Mouse (Mus musculus): ENCODE data around the gene Pkp3. TPM values are rescaled to one million over a fixed set of nuclear protein-coding genes. Genes with fewer than 3 reads are reported as not detected.

The Pkp3 gene
- total RNA-seq, 2 experiments from 2014 or later = 1.6 to 2.2 TPM

GRCm38 (mm10) chr7:141056976-141057375, 21.0 kb upstream of the Pkp3 start:
- DNase-seq (ENCODE audit: low spot score in 2 of 2) = no peak

GRCm38 (mm10) chr7:141057541-141057940, 20.5 kb upstream of the Pkp3 start:
- no peak for DNase-seq (ENCODE audit: low spot score in 2 of 2)

GRCm38 (mm10) chr7:141058601-141059341, 19.2 kb upstream of the Pkp3 start:
- no peak for DNase-seq (ENCODE audit: low spot score in 2 of 2)

- no peak for DNase-seq (ENCODE audit: low spot score in 2 of 2)
Observed at GRCm38 (mm10) chr7:141059929-141060328, 18.1 kb upstream of the Pkp3 start.

DNA sequence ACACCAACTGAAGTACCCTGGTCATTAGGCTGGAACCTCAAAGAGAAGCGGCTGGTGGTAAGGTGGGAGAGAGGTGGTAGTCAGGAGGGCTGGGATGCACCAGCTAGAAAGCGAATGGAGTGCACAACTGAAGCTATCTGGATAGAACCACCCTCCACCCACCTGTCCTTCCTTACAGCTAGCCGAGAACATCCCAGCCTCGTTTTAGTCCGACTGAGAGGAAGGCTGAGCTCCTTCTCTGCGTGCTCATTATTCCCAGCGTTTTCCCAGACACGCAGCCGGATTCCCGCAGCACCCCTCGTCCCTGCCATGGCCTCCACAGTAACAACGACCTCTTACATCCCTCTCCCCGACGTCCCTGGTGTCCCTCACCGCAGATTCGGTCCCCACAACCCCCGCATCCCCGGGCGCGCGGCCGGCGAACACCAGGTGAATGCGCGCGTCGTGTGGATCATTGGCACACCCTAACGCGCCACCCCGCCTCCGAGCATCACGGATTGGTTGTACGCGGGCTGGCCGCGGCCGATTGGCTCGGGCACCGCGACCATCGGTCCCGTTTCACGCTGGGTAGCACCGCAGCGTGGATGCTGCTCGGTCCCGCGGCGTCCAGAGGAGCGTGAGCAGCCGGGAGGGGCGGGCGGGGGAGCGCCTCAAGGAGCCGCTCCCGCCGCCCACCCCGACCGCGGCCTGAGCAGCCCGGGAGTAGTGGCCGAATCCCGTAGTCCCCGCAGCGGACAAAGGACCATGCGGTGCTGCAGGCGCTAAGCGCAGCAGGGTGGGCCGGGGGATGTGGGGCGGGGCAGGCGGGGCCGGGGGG, 17.4 kb upstream of the Pkp3 start, which contains the start of gene B4galnt4:
B4galnt4 (plus strand) TSS at position 679 of the 817 bp plus-strand sequence.
- peak in 1 of 2 experiments; percentile 32 for DNase-seq (ENCODE audit: low spot score in 2 of 2)

- no peak for DNase-seq (ENCODE audit: low spot score in 2 of 2)
Observed at GRCm38 (mm10) chr7:141061269-141061692, 16.7 kb upstream of the Pkp3 start.

GRCm38 (mm10) chr7:141062525-141062924, 15.5 kb upstream of the Pkp3 start:
- DNase-seq (ENCODE audit: low spot score in 2 of 2) = no peak

GRCm38 (mm10) chr7:141063353-141063752, 14.7 kb upstream of the Pkp3 start:
- DNase-seq (ENCODE audit: low spot score in 2 of 2) = no peak

DNA sequence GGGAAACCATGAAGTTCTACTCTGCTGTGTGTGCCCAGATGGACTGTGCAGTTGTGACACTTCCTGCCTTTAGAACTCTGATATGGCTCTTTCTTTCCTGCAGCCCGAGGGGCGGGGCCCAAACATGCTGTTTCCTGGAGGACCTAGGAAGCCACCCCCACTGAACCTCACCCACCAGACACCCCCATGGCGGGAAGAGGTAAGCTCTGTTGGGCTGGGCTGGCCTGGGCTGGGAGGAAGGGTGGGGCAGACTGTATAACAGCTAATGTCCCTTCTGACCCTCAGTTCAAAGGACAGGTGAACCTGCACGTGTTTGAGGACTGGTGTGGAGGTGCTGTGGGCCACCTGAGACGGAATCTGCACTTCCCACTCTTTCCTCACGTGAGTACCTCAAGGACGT, 13.8 kb upstream of the Pkp3 start:
- no peak for DNase-seq (ENCODE audit: low spot score in 2 of 2)

GRCm38 (mm10) chr7:141064576-141064975, 13.4 kb upstream of the Pkp3 start:
- DNase-seq (ENCODE audit: low spot score in 2 of 2) = no peak

DNA sequence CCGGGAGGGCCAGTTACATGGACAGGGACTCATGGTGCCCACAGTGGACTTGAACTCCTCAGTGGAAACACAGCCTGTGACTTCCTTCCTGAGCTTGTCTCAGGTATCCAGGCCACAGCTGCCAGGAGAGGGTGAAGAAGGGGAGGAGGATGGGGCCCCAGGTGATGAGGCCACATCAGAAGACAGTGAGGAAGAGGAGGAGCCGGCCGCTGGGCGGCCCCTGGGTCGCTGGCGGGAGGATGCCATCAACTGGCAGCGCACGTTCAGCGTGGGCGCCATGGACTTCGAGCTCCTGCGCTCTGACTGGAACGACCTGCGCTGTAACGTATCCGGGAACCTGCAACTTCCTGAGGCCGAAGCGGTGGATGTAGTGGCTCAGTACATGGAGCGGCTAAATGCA, 9.7 kb upstream of the Pkp3 start:
- DNase-seq (ENCODE audit: low spot score in 2 of 2) = no peak

DNA sequence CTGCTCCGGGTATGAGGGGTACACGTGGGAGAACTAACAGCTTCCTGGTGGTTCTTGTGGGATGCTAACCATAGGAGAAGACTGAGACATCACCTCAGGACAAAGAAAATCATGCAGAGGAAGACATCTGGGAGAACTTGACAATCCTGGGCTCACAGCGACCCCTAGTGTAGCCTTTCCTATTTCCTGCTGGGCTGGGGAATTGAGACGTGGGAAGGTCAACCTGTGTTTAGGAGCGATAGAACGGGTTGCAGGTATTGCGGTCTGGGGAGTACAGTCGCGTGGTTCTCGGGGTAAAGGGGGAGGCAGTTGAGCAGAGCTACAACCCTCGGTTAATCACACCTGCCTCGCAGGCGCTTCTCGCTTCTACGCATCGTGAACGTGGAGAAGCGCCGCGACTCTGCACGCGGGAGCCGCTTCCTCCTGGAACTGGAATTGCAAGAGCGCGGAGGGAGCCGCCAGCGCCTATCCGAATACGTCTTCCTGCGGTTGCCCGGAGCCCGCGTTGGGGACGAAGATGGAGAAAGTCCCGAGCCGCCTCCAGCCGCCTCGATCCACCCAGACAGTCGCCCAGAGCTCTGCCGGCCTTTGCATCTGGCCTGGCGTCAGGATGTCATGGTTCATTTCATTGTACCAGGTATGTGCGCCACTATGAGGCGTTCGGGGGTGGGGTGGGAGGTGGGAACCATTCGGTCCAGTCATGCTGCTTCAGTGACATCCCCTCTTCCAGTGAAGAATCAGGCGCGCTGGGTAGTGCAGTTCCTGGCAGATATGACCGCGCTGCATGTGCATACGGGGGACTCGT, 7.8 kb upstream of the Pkp3 start:
- DNase-seq (ENCODE audit: low spot score in 2 of 2) = peak in 1 of 2 experiments; percentile 45

DNA sequence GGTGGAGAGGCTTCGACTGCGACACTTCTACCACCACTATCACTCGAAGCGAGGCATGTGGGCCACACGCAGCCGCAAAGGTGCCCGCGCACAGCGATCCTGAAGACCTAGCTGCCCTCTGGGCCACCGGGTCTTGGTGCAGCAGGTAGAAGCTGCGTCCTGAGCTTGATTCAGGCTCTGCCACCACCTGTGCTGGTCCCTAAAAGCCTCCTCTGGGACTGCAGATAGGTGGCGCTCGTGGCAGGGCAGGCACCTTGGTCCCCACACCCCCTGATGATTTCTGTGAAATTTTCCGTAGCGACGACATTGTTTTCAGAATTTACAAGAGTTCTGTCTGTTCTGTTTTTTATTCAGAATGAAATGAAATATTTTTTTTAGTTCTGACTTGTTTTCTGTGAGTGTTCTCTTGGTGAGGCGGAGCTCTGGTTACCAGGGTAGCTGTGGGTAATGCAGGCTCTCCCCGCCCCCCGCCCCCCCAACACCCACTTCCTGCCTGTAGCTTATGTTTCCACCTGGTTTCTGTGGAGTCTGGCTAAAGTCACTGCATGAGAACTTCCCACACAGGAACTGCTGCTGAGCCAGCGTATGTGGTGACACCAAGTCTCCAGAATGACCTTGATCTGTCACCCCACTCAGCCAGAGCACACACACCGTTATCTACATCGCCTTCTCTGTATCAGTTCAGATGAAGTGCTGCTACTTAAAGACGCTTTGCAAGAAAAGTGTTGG, 5.8 kb upstream of the Pkp3 start:
- no peak for DNase-seq (ENCODE audit: low spot score in 2 of 2)

DNA sequence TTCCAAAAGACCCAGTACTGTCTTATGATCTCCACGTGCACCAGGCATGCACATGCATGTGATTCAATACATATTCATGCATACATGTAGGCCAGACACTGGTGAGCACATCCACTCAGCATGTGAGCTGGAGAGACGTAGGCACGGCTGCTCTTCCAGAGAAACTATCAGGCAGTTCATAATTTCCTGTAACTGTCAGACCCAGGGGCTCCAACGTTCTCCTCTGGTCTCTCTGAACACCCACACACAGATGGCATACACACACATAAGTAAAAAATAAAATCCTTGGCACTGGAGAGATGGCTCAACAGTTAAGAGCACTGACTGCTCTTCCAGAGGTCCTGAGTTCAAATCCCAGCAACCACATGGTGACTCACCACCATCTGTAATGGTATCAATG, 4.2 kb upstream of the Pkp3 start:
- DNase-seq (ENCODE audit: low spot score in 2 of 2) = no peak

DNA sequence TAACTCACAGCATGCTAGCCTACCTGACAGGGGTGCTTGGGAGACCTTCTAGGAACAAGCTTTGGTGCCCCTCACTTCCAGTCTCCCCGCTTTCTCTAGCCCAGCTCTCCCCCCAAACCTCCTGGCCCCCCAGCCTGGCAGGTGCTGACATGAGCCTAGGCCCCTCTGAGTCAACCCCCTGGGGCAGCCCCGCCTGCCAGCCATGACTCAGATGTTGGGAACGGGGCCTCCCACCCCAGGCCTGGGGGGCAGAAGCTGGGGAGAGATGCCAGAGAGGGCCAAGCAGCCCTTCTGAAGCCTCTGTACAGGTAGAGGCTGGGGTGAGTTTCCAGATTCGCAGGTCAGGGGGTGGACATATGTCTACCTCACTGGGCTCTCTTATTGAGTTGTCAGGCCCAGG, 858 bp downstream of the Pkp3 start:
- no peak for DNase-seq (ENCODE audit: low spot score in 2 of 2)

DNA sequence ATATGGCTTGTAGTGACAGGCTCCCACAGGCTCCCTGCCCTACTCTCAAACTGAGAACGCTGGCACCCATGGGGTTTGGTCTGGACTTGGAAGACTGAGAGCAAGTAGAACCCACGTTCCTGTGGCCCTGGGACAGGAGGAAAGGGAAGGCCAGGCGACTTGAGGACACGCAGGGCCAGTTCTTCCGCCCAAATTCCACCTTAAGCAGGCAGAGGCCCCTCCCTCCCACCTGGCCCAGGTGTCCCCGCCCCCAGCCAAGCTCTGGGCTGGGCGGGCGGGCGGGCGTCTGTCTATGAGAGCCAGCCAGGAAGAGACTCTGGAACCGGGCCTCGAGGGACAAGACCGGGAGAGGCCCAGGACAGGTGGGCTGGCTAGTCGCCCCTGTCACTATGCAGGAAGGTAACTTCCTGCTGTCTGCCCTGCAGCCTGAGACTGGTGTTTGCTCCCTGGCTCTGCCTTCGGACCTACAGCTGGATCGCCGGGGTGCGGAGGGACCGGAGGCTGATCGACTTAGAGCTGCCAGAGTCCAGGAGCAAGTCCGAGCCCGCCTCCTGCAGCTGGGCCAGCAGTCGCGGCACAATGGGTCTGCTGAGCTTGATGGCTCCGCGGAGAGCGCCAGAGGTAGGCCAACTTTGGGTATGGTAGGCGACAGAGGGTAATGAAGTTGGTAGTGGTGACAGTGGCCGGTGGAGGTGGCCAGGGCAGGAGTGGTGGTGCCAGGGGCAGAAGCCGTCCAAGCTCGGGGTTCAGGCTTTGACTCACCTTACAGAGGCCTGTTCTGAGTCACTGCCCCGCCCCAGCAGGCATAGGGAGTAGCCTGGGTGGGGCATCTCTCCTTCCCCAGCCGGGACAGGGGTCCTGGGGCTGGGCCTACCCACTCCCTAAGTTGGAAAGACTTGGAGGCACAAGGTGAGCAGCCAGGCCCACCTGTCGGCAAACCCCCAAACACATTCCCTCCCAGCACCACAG, 1.7 kb downstream of the Pkp3 start:
- no peak for DNase-seq (ENCODE audit: low spot score in 2 of 2)

GRCm38 (mm10) chr7:141087894-141088293, 9.9 kb downstream of the Pkp3 start:
- DNase-seq (ENCODE audit: low spot score in 2 of 2) = no peak

DNA sequence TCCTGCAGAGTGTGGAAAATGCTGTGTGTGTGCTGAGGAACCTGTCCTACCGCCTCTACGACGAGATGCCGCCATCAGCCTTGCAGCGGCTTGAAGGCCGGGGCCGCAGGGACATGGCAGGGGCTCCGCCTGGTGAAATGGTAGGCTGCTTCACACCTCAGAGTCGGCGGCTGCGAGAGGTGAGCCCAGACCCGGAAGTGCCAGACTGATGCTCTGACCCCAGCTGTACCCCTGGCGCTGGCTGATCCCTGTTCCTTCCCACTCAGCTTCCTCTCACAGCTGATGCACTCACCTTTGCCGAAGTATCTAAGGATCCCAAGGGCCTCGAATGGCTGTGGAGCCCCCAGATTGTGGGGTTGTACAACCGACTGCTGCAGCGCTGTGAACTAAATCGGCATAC, 10.5 kb downstream of the Pkp3 start:
- DNase-seq (ENCODE audit: low spot score in 2 of 2) = no peak

- no peak for DNase-seq (ENCODE audit: low spot score in 2 of 2)
Observed at GRCm38 (mm10) chr7:141090228-141090627, 12.2 kb downstream of the Pkp3 start.
